Mouse (Mus musculus) forebrain, postnatal 0 days (tissue): Measurements from ENCODE around the gene 1700109H08Rik. TPM values are rescaled to one million over a fixed set of nuclear protein-coding genes. Genes with fewer than 3 reads are reported as not detected.

ENCODE experiments used
- ATAC-seq: fragments of 200-750 bp; cut with Nextera tagmentation; 2 replicates; pipeline ENCODE4 v1.8.0; 2017; ENCODE audit warnings: mild to moderate bottlenecking, moderate library complexity
- DNase-seq: peaks from one replicate; pipeline ENCODE4 v3.0.0-alpha.2; 2015
- H3K27ac ChIP-seq: fragments of 300-500 bp; sonication (generic); 2 replicates; pipeline ENCODE4 v1.5.1; 2014; ENCODE audit warnings: low read depth, mild to moderate bottlenecking, antibody characterized with exemption, low read length, moderate library complexity, mixed read lengths
- H3K27me3 ChIP-seq: fragments of 300-500 bp; sonication (generic); 2 replicates; pipeline ENCODE4 v1.6.1; 2014; ENCODE audit warnings: mild to moderate bottlenecking, low read length, mixed read lengths; ENCODE audit not compliant: insufficient read depth
- H3K36me3 ChIP-seq: fragments of 300-500 bp; sonication (generic); 2 replicates; pipeline ENCODE4 v1.6.1; 2014; ENCODE audit warnings: mild to moderate bottlenecking, moderate library complexity; ENCODE audit not compliant: insufficient read depth
- H3K4me1 ChIP-seq: fragments of 300-500 bp; sonication (generic); 2 replicates; pipeline ENCODE4 v1.6.1; 2014; ENCODE audit warnings: antibody characterized with exemption; ENCODE audit not compliant: insufficient read depth
- H3K4me2 ChIP-seq: fragments of 300-500 bp; sonication (generic); 2 replicates; pipeline ENCODE4 v1.6.1; 2014; ENCODE audit warnings: low read depth, mild to moderate bottlenecking, moderate library complexity
- H3K4me3 ChIP-seq: fragments of 300-500 bp; sonication (generic); 2 replicates; pipeline ENCODE4 v1.5.1; 2014; ENCODE audit warnings: low read depth, low read length, mixed read lengths
- H3K9ac ChIP-seq: fragments of 300-500 bp; sonication (generic); 2 replicates; pipeline ENCODE4 v1.6.1; 2014; ENCODE audit warnings: mild to moderate bottlenecking
- H3K9me3 ChIP-seq: fragments of 300-500 bp; sonication (generic); 2 replicates; pipeline ENCODE4 v1.6.1; 2016; ENCODE audit warnings: low read length
- CTCF ChIP-seq: sonication (generic); IDR thresholded peaks from 2 replicates; pipeline ENCODE4 v1.5.1; 2016; ENCODE audit warnings: antibody characterized with exemption, control low read depth, low read depth
- WGBS: fragments of 180-500 bp; shearing (Covaris S2); extraction: QIAGEN DNeasy Blood & Tissue Kit; methylation state at CpG from one replicate; pipeline ENCODE4 v1.1.7; 2014; 5-methylcytosine and 5-hydroxymethylcytosine counted together
- polyA plus RNA-seq: library from polyadenylated mRNA; unstranded; fragments of >200 nt; fragmentation: Nextera tagmentation; extraction: Ambion mirVana; gene quantifications from 2 replicates; pipeline ENCODE4 v1.2.1, GENCODE M21; 2015
- total RNA-seq: library from RNA; depleted of rRNA; stranded (reverse); fragments of >200 nt; gene quantifications from 2 replicates; pipeline ENCODE4 v1.2.3, GENCODE M21; 2014

Gene 1700109H08Rik
- total and polyA plus RNA-seq, 2 experiments from 2014 or later, result 1.1 to 4.9 TPM

GRCm38 (mm10) chr5:3554198-3554597, 17.2 kb upstream of the 1700109H08Rik start:
- Histone ChIP-seq H3K4me2 (no peak overlapping the region), H3K4me1 (no peaks in the 10 kb centered on the region), H3K27ac (no peak overlapping the region), H3K36me3 (peaks cover 30% of the 10 kb centered on the region), H3K27me3 (no peaks in the 10 kb centered on the region), H3K9me3 (no peaks in the 10 kb centered on the region), H3K9ac (no peak overlapping the region), H3K4me3 (no peak overlapping the region)
- no peak for TF ChIP-seq CTCF
- ATAC-seq (no peak), DNase-seq (no peak)
- WGBS, result 87% methylated on average over 2 of the region's 2 CpGs

- H3K27ac ChIP-seq, result no peak overlapping the region
- DNase-seq, result no peak
- 95% methylated on average over 2 of the region's 2 CpGs for WGBS
- no peak; the same call in 1 of the 2 replicates for ATAC-seq
- peaks cover 77% of the 10 kb centered on the region for H3K36me3 ChIP-seq
- no peak overlapping the region for H3K4me3 ChIP-seq
- H3K9me3 ChIP-seq, result no peaks in the 10 kb centered on the region
- H3K4me2 ChIP-seq, result no peak overlapping the region
- TF ChIP-seq CTCF, result no peak
- H3K4me1 ChIP-seq, result no peaks in the 10 kb centered on the region
- no peaks in the 10 kb centered on the region for H3K27me3 ChIP-seq
- H3K9ac ChIP-seq, result no peak overlapping the region
Observed at GRCm38 (mm10) chr5:3574825-3575224, 3.5 kb downstream of the 1700109H08Rik start.

GRCm38 (mm10) chr5:3577939-3578338, 6.6 kb downstream of the 1700109H08Rik start:
- H3K4me3 ChIP-seq, result no peak overlapping the region
- H3K4me1 ChIP-seq, result no peaks in the 10 kb centered on the region
- H3K4me2 ChIP-seq, result no peak overlapping the region
- no peak overlapping the region for H3K9ac ChIP-seq
- no peak overlapping the region for H3K27ac ChIP-seq
- no peaks in the 10 kb centered on the region for H3K27me3 ChIP-seq
- H3K36me3 ChIP-seq, result peaks cover 63% of the 10 kb centered on the region
- WGBS, result 91% methylated on average over 2 of the region's 2 CpGs
- no peak for ATAC-seq
- no peaks in the 10 kb centered on the region for H3K9me3 ChIP-seq
- no peak for DNase-seq
- TF ChIP-seq CTCF, result no peak

GRCm38 (mm10) chr5:3579066-3579465, 7.7 kb downstream of the 1700109H08Rik start:
- Histone ChIP-seq H3K4me1 (no peaks in the 10 kb centered on the region), H3K4me3 (no peak overlapping the region), H3K4me2 (no peak overlapping the region), H3K27ac (no peak overlapping the region), H3K9me3 (no peaks in the 10 kb centered on the region), H3K9ac (no peak overlapping the region), H3K27me3 (no peaks in the 10 kb centered on the region), H3K36me3 (peaks cover 63% of the 10 kb centered on the region)
- no peak for TF ChIP-seq CTCF
- ATAC-seq (no peak), DNase-seq (no peak)
- WGBS, result 94% methylated on average over 7 of the region's 7 CpGs

- Histone ChIP-seq H3K9ac (peak within 1 kb of the TSS; percentile 73), H3K4me2 (peak within 1 kb of the TSS; percentile 90), H3K4me3 (peak within 1 kb of the TSS; percentile 71), H3K9me3 (no peaks in the 10 kb centered on the region), H3K4me1 (peaks cover 12% of the 10 kb centered on the region; the same call in 1 of the 2 replicates), H3K27ac (peak within 1 kb of the TSS; percentile 80), H3K36me3 (peaks cover 14% of the 10 kb centered on the region), H3K27me3 (no peaks in the 10 kb centered on the region)
- DNase-seq (peak; percentile 98), ATAC-seq (peak; percentile 98)
- TF ChIP-seq CTCF, result peak; percentile 62
- WGBS, result under 1% methylated on average over 50 of the region's 50 CpGs
Observed at GRCm38 (mm10) chr5:3595693-3596398, 24.5 kb downstream of the 1700109H08Rik start, which contains the start of gene Pex1. TSS of gene Pex1 (plus strand) at chr5:3596066.

GRCm38 (mm10) chr5:3596399-3596766, 25.0 kb downstream of the 1700109H08Rik start, which contains the start of gene Rbm48:
TSS of gene Rbm48 (minus strand) at chr5:3596585.
- peaks cover 12% of the 10 kb centered on the region; the same call in 1 of the 2 replicates for H3K4me1 ChIP-seq
- DNase-seq (peak; percentile 86), ATAC-seq (peak; percentile 87)
- H3K4me3 ChIP-seq, result peak within 1 kb of the TSS; percentile 71
- H3K36me3 ChIP-seq, result peaks cover 9% of the 10 kb centered on the region; the same call in 1 of the 2 replicates
- H3K9ac ChIP-seq, result peak within 1 kb of the TSS; percentile 73
- H3K4me2 ChIP-seq, result peak within 1 kb of the TSS; percentile 90
- peak; percentile 79 for TF ChIP-seq CTCF
- WGBS, result under 1% methylated on average over 31 of the region's 31 CpGs
- H3K27me3 ChIP-seq, result no peaks in the 10 kb centered on the region
- H3K27ac ChIP-seq, result peak within 1 kb of the TSS; percentile 80
- no peaks in the 10 kb centered on the region for H3K9me3 ChIP-seq

- Histone ChIP-seq H3K9me3 (no peaks in the 10 kb centered on the region), H3K27ac (no peak overlapping the region), H3K9ac (no peak overlapping the region), H3K4me2 (peak overlapping the region; percentile 90), H3K36me3 (0 out of 2 replicates have a peak, but pooled peaks cover 2% of the 10 kb centered on the region), H3K27me3 (no peaks in the 10 kb centered on the region), H3K4me1 (peaks cover 12% of the 10 kb centered on the region; the same call in 1 of the 2 replicates), H3K4me3 (peak overlapping the region; percentile 71)
- ATAC-seq, result no peak
- TF ChIP-seq CTCF, result no peak
- DNase-seq, result no peak
Observed at GRCm38 (mm10) chr5:3597171-3597570, 25.8 kb downstream of the 1700109H08Rik start.
